Mouse (Mus musculus) liver, embryonic 11.5 days (tissue): ENCODE data around the gene Hspa5. TPM values are rescaled to one million over a fixed set of nuclear protein-coding genes. Genes with fewer than 3 reads are reported as not detected.
"Not testable (repeated sequence)": the region's sequence is repeated elsewhere in the genome, so short reads cannot be mapped to it uniquely, and the experiment has no call there.

ENCODE experiments used
- ATAC-seq: fragments of 200-750 bp; cut with Nextera tagmentation; replicated peaks from 2 replicates; pipeline ENCODE4 v1.8.0; 2017; ENCODE audit warnings: moderate number of reproducible peaks, mild to moderate bottlenecking, moderate TSS enrichment, moderate library complexity; ENCODE audit not compliant: low FRiP score
- DNase-seq: peaks from one replicate; pipeline ENCODE4 v3.0.0-alpha.2; 2017; ENCODE audit warnings: low spot score
- H3K27ac ChIP-seq: fragments of 300-500 bp; sonication (generic); 2 replicates; pipeline ENCODE4 v1.5.1; 2014; ENCODE audit warnings: mild to moderate bottlenecking, low read depth, low read length, control low read depth
- H3K27me3 ChIP-seq: fragments of 300-500 bp; sonication (generic); replicated peaks from 2 replicates; pipeline ENCODE4 v1.6.1; 2014; ENCODE audit warnings: low read length, mixed read lengths; ENCODE audit not compliant: control insufficient read depth, insufficient read depth
- H3K36me3 ChIP-seq: fragments of 300-500 bp; sonication (generic); 2 replicates; pipeline ENCODE4 v1.6.1; 2014; ENCODE audit warnings: mild to moderate bottlenecking, low read length, moderate library complexity, mixed read lengths; ENCODE audit not compliant: control insufficient read depth, insufficient read depth
- H3K4me1 ChIP-seq: fragments of 300-500 bp; sonication (generic); replicated peaks from 2 replicates; pipeline ENCODE4 v1.6.1; 2014; ENCODE audit warnings: low read length, mixed read lengths; ENCODE audit not compliant: control insufficient read depth, insufficient read depth
- H3K4me2 ChIP-seq: fragments of 300-500 bp; sonication (generic); 2 replicates; pipeline ENCODE4 v1.6.1; 2014; ENCODE audit warnings: mild to moderate bottlenecking, control low read depth, moderate library complexity
- H3K4me3 ChIP-seq: fragments of 300-500 bp; sonication (generic); 2 replicates; pipeline ENCODE4 v1.5.1; 2014; ENCODE audit warnings: low read depth, low read length, control low read depth
- H3K9ac ChIP-seq: fragments of 300-500 bp; sonication (generic); 2 replicates; pipeline ENCODE4 v1.6.1; 2014; ENCODE audit warnings: low read depth, low read length, control low read depth
- H3K9me3 ChIP-seq: fragments of 300-500 bp; sonication (generic); 2 replicates; pipeline ENCODE4 v1.6.1; 2016; ENCODE audit warnings: low read length, inconsistent platforms, mixed read lengths; ENCODE audit not compliant: control insufficient read depth
- WGBS: fragments of 180-500 bp; shearing (Covaris S2); extraction: QIAGEN DNeasy Blood & Tissue Kit; methylation state at CpG from one replicate; pipeline ENCODE4 v1.1.7; 2014; 5-methylcytosine and 5-hydroxymethylcytosine counted together
- polyA plus RNA-seq: library from polyadenylated mRNA; unstranded; fragments of >200 nt; fragmentation: Nextera tagmentation; extraction: Ambion mirVana; gene quantifications from 2 replicates; pipeline ENCODE4 v1.2.1, GENCODE M21; 2014

Hspa5 gene
- polyA plus RNA-seq, 1 experiment from 2014 or later = 964 TPM

DNA sequence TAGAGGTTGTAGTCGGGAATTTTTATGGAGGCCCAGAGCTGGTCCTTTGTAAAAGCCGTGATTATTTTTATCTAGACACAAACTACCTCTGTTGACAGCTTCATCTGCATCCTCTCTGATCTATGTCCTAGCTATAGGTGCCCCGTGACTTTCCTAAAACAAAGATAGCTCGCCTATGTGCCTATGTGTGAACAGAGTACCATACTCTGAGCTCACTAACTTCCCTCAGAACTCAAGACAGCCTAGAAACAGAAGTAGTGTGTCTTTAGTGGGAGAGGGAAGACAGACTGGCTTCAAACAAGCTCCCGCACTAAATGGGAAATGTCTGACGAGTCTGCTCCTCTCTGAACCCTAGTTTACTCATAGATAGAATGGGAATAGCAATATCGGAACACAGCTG, 28.6 kb downstream of the Hspa5 start:
- no peaks in the 10 kb centered on the region for H3K27me3 ChIP-seq
- H3K36me3 ChIP-seq = peaks cover 4% of the 10 kb centered on the region
- H3K4me1 ChIP-seq = peaks cover 28% of the 10 kb centered on the region
- DNase-seq (no peak), ATAC-seq (no peak)
- H3K27ac ChIP-seq = peak overlapping the region; percentile 85
- peak overlapping the region; percentile 81 for H3K4me3 ChIP-seq
- 55% methylated on average over 7 of the region's 7 CpGs for WGBS
- no peaks in the 10 kb centered on the region for H3K9me3 ChIP-seq
- peak overlapping the region; percentile 82 for H3K4me2 ChIP-seq
- peak overlapping the region; percentile 86 for H3K9ac ChIP-seq

DNA sequence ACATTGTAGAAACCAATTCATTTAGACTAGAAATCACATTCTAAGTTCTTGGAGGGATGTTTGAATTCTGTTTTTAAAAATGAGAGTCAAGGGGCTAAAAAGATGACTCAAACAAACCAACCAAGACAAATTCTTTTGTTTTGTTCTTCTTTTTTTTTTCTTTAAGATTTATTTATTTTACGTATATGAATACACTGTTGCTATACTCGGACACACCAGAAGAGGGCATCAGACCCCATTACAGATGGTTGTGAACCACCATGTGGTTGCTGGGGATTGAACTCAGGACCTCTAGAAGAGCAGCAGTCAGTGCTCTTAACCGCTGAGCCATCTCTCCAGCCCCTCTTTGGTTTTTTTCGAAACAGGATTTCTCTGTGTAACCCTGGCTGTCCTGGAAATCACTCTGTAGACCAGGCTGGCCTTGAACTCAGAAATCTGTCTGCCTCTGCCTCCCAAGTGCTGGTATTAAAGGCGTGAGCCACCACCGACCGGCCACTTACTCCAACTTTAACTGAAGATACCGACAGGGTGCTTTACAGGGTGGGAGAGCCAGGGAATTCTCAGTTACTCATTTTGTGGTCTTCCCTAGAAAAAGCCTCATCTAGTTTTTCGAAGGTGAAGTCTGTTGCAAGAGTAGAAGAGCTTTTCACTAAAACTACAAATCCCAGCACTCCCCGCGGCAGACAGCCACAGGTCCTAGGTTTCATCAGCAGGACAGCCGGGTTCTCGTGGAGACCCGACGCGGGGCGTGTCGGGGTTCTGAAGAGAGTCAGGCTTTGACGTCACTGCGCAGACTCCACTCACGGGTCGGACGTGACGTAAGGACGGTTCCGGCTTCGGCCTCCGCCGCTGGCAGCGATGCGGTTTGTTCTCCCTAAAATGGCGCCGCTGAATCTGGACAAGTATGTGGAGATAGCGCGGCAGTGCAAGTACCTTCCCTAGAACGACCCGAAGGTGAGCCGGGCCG, 30.0 kb downstream of the Hspa5 start:
- H3K36me3 ChIP-seq = peaks cover 5% of the 10 kb centered on the region
- peak overlapping the region; percentile 77 for H3K4me3 ChIP-seq
- peak overlapping the region; percentile 80 for H3K9ac ChIP-seq
- DNase-seq (peak; percentile 92), ATAC-seq (peak; percentile 89)
- H3K4me1 ChIP-seq = peaks cover 34% of the 10 kb centered on the region
- H3K27me3 ChIP-seq = no peaks in the 10 kb centered on the region
- H3K27ac ChIP-seq = peak overlapping the region; percentile 84
- H3K4me2 ChIP-seq = peak overlapping the region; percentile 43
- no peaks in the 10 kb centered on the region for H3K9me3 ChIP-seq
- 5% methylated on average over 39 of the region's 39 CpGs for WGBS

DNA sequence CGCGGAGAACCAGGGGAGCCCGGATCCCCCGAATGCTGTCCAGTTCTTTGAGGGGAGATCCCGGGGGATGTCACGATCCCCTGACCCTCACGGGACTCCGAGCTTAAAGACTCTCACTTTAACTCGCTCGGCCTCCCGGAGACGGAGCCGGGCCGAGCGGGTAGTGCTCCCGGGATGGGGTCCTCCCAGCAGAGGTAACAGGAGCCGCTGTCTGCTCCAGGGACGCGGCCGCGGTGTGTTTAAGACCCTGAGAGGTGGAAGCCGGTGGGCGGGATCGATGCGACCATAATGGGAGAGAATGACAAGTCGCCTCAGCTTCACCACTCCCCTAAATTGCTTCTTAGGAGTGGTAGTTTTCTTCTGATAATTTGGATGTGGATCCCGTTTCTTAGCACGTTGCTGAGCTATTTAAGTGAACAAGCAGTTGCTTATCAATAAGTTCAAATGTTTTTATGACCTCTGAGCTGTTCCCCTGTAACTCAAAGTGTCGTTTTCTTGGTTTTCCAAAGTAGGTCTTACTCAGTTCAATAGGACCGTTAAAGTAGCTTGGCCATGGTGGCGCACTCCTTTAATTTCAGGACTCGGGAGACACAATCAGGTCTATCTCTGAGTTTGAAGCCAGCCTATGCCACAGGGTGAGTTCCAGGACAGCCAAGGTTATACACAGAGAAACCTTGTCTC, 30.9 kb downstream of the Hspa5 start:
- H3K4me2 ChIP-seq = peak overlapping the region; percentile 75
- DNase-seq, H3K36me3 ChIP-seq, H3K9me3 ChIP-seq, H3K27me3 ChIP-seq: not testable (repeated sequence)
- peak; percentile 50 for ATAC-seq
- WGBS = under 1% methylated on average over 32 of the region's 32 CpGs
- H3K9ac ChIP-seq = peak overlapping the region; percentile 80
- peak overlapping the region; percentile 77 for H3K4me3 ChIP-seq
- peak overlapping the region; percentile 84 for H3K27ac ChIP-seq
- peaks cover 35% of the 10 kb centered on the region for H3K4me1 ChIP-seq

DNA sequence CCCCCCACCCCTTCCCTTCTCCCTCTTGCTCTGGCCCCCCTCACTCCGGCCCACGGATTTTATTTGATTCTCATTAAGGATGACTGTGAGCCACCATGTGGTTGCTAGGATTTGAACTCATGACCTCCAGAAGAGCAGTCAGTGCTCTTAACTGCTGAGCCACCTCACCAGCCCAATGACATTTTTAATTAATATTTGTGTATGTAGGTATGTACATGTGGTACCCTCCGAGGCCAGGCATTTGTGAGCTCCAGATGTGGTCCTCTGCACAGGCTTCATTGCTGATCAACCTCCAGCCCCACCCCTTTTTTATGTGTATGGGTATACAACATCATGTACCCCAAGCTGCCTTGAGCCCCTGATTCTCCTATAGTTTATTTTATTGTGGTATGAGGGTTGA, 32.0 kb downstream of the Hspa5 start:
- no peak overlapping the region for H3K9ac ChIP-seq
- peaks cover 35% of the 10 kb centered on the region for H3K4me1 ChIP-seq
- no peaks in the 10 kb centered on the region for H3K9me3 ChIP-seq
- no peaks in the 10 kb centered on the region for H3K27me3 ChIP-seq
- peak overlapping the region; percentile 67 for H3K4me2 ChIP-seq
- ATAC-seq (no peak), DNase-seq (no peak)
- peak overlapping the region; percentile 32 for H3K4me3 ChIP-seq
- no peak overlapping the region for H3K27ac ChIP-seq
- H3K36me3 ChIP-seq = peaks cover 8% of the 10 kb centered on the region
- WGBS = 83% methylated on average over 3 of the region's 3 CpGs

DNA sequence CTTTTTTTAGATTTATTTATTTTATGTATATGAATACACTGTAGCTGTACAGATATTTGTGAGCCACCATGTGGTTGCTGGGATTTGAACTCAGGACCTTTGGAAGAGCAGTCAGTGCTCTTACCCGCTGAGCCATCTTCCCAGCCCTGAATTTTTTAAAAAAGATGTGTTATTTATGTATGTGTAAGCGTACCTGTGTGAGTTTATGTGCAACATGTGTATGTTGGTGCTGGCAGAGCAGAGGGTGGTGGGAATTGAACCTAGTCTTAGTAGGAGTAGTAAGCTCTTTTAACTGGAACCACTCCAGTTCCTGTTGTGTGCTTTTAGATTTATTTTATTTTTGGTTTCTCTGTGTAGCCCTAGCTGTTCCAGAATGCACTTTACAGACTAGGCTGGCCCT, 32.4 kb downstream of the Hspa5 start:
- Histone ChIP-seq H3K4me3 (peak overlapping the region; percentile 32), H3K4me2 (peak overlapping the region; percentile 67), H3K9ac (peak overlapping the region; percentile 1; the same call in 1 of the 2 replicates), H3K36me3 (peaks cover 8% of the 10 kb centered on the region), H3K27me3 (no peaks in the 10 kb centered on the region), H3K9me3 (no peaks in the 10 kb centered on the region), H3K4me1 (peaks cover 36% of the 10 kb centered on the region), H3K27ac (no peak overlapping the region)
- no peak for ATAC-seq
- no peak for DNase-seq
- 85% methylated on average over 2 of the region's 2 CpGs for WGBS

DNA sequence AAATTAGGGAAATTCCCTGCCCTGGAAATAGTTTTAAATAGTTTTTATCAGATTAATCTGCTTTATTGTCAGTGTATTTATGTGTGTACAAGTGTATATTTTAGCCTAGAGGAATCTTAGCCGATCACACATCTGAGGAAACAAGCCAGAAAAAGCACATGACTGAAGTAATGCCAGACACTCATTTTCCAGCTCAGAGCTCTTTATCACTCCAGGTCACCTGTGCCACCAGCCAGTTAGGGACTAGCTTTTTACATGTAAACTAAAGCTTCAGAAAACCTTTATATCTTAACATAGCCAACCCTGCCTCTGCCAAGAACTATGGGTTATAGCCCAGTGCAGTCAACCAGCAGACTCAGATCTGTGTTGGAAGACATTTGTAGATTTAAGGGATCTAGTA, 33.0 kb downstream of the Hspa5 start:
- Histone ChIP-seq H3K9me3 (no peaks in the 10 kb centered on the region), H3K4me3 (no peak overlapping the region), H3K4me1 (peaks cover 42% of the 10 kb centered on the region), H3K9ac (no peak overlapping the region), H3K4me2 (peak overlapping the region; percentile 67), H3K27ac (no peak overlapping the region; the same call in 1 of the 2 replicates), H3K27me3 (no peaks in the 10 kb centered on the region), H3K36me3 (peaks cover 8% of the 10 kb centered on the region)
- WGBS = 40% methylated on average over 1 of the region's 1 CpGs
- DNase-seq (no peak), ATAC-seq (peak; percentile 42)

DNA sequence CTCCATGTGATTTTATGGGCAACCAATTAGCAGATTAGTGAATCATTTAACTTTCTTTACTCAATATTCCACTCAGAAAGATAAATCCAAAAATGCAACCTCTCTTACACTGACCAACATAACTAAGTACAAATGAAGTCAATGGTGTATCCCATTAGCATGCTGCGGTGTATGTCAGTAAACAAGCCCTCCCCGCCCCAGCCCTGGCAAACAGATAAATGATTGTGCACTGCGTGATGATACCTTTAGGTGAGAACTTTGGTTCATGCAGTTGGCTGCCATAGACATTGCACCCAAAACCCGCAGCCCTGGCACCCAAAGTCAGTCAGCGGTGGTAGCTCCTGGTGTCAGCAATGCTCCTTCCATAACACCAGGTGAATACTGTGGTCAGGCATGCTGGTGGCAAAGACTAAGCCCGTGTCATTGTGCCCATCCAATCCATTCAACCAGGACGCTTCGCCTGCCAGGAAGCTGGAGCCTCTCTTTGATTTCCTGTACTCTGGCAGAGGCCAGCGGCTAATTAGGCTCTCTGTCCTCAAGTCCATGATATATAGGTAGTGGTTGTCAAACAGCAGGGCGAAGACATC, 33.7 kb downstream of the Hspa5 start:
- Histone ChIP-seq H3K9ac (0 out of 2 replicates have a peak overlapping the region, but pooled peaks have one; percentile 20), H3K4me3 (peak overlapping the region; percentile 8; the same call in 1 of the 2 replicates), H3K27ac (peak overlapping the region; percentile 48), H3K4me2 (peak overlapping the region; percentile 67), H3K27me3 (no peaks in the 10 kb centered on the region), H3K36me3 (peaks cover 8% of the 10 kb centered on the region), H3K4me1 (peaks cover 40% of the 10 kb centered on the region), H3K9me3 (no peaks in the 10 kb centered on the region)
- 83% methylated on average over 10 of the region's 10 CpGs for WGBS
- ATAC-seq (no peak), DNase-seq (no peak)

DNA sequence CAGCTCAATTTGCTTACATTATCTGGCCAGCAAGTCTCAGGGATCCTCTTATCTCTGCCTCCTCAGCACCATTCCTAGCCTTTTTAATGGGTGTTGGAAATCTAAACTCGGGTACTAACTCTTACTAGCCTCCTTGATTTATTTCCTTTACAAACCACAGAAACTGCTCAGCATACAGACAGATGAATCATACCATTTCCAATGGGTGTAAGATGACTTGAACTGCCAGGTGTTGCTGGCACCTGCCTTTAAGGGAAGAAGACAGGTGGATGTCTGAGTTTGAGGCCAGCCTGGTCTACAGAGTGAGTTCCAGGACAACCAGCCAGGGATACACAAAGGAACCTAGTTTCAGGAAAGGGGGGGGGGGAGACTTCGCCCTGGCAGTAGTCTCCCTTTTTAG, 36.3 kb downstream of the Hspa5 start:
- Histone ChIP-seq H3K9me3 (no peaks in the 10 kb centered on the region), H3K36me3 (peaks cover 11% of the 10 kb centered on the region), H3K27me3 (no peaks in the 10 kb centered on the region), H3K9ac (no peak overlapping the region), H3K27ac (no peak overlapping the region), H3K4me3 (no peak overlapping the region), H3K4me2 (no peak overlapping the region), H3K4me1 (peaks cover 42% of the 10 kb centered on the region)
- no peak for DNase-seq
- WGBS = 55% methylated on average over 2 of the region's 2 CpGs
- no peak for ATAC-seq
